Mouse (Mus musculus) megakaryocyte-erythroid progenitor cell, adult 5-6 weeks (primary cell): ENCODE measurements around the gene Spata25. TPM values are rescaled to one million over a fixed set of nuclear protein-coding genes. Genes with fewer than 3 reads are reported as not detected.
A peak's percentile ranks its signal among the peaks of the same experiment; 100 is the strongest.
"Not testable (repeated sequence)": the region's sequence is repeated elsewhere in the genome, so short reads cannot be mapped to it uniquely, and the experiment has no call there.

ENCODE experiments used
- ATAC-seq: replicated peaks from 2 replicates; pipeline ENCODE4 v1.8.0; 2016; ENCODE audit warnings: mild to moderate bottlenecking, inconsistent platforms; ENCODE audit not compliant: severe bottlenecking, poor library complexity, low FRiP score, low TSS enrichment
- total RNA-seq, 2 experiments: library from RNA; stranded (forward) in 1 of 2; stranded (reverse) in 1 of 2; fragments of 200-1000, 215-1000 nt in 1 of 2; fragments of >200 nt in 1 of 2; fragmentation: Nextera tagmentation in 1 of 2; gene quantifications; 2 replicates each; pipeline ENCODE4 v1.2.3; 2014 to 2017

Gene Spata25
- total RNA-seq, 2 experiments from 2014 or later, result not detected

DNA sequence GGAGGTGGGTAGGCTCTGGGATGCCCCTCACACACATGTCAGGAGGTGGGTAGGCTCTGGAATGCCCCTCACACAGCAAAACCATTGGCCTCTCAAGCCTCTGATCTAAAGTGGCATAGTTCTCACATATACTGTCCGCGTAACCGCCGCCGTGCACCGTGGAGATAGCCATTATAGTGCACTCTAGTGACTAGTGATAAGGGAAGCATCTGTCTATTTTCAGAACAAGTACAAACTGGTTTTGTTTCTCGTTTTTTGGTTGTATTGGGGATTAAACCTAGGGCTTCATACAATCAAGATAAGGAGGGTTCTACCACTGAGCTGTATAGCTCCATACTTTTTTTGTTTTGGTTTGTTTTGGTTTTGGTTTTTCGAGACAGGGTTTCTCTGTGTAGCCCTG is 12.5 kb downstream of the Spata25 start:
- peak; percentile 89 for ATAC-seq

DNA sequence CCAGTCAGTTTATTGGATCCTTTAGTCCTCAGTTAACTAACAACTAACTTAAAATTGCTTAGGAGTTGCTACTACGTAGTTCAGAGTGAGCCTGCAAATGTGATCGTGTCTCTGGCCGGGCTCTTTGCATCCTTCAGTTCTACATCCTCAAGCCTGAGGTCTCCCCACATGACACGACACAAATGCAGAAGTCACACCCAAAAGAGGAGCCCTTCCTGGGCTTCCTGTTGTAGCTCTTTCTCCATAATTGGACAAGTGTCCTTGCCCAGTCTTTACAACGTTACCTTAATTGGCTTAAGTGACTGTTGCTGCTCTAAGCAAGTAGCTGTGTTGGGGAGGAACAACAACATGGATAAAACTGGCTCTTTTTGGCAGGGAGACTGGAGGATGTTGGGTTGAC is 13.0 kb downstream of the Spata25 start:
- ATAC-seq, result peak; percentile 18; the same call in 1 of the 2 replicates

DNA sequence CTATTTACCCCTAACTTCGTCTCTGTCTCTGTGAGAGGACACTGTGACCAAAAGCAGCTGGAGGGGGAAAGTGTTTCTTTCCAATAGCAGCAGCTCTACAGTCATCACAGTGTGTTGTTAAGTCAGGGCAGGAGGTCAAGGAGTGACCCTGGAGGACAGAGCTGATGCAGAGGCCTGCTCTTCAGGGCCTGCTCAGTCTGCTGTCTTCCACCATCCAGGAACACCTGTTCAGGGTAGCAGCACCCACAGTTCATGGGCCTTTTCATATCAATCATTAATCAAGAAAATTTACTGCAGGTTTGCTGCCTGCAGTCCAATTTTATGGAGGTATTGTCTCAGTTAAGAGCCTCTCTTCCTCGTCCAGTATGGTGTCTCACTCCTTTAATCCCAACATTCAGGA is 14.8 kb downstream of the Spata25 start:
- no peak for ATAC-seq

- no peak for ATAC-seq
These were observed 21.7 kb downstream of the Spata25 start for GRCm38 (mm10) chr2:164806614-164807013.

DNA sequence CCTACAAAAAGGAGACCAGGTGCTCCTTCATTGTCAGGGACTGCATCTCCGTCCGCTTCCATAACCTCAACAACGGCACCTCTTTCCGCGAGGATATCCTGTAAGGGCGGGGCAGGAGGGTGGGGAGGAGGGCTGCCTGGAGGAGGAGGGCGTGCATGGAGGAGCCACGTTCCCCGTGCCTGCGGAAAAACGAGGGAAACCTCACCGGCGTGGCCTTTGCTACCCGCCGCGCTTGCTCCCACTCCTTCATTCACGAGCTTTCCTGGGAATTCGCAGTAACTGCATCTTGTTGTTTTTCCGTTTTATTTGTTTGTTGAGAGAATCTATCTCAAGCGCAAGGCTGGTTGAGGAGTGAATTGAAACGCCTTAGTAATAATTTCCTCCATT is 23.0 kb downstream of the Spata25 start:
- peak; percentile 59 for ATAC-seq

GRCm38 (mm10) chr2:164804533-164805331 is 23.6 kb downstream of the Spata25 start, which contains the start of the genes Acot8 and Zswim3:
Gene Acot8, minus strand, starts transcription at chr2:164804882.
Gene Zswim3, plus strand, starts transcription at chr2:164805098.
- ATAC-seq, result peak; percentile 95

GRCm38 (mm10) chr2:164803921-164804313 is 24.4 kb downstream of the Spata25 start:
- 0 out of 2 replicates have a peak, but pooled peaks have one; percentile 10 for ATAC-seq

DNA sequence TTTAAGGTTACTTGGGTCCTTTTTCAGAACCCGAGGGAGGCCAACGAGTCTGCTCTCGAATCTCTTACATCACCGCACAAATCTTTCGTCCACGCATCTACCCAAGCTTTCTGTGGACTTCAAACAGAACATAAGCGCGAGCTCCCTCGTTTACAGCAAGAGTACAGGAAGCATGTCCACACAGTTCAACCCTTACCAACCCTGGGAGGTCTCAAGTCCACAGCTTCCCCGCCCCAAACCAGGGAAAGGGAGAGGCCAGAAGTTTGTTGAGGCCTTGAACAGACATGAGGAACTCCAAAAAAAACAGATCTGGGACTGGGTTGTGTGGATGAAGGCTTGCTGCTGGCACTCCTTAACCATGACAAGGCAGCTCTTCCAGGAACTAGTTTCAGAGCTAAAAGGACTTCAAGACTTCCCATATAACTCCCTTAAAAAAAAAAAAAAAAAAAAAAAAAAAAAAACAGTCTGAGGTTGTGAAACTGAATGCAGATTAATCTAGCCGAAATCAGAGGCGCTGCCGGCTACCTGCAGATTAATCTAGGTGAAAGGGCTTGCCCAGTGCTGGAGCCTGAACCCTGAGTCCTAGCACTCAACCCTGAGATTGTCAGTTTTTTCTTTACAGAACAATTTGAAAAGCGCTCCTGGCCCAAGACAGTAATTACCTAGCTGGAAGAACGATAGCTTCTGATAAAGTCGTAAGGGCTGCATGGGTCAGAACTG is 25.0 kb downstream of the Spata25 start:
- ATAC-seq, result no peak

GRCm38 (mm10) chr2:164800252-164801004 is 27.9 kb downstream of the Spata25 start:
- ATAC-seq, result no peak

DNA sequence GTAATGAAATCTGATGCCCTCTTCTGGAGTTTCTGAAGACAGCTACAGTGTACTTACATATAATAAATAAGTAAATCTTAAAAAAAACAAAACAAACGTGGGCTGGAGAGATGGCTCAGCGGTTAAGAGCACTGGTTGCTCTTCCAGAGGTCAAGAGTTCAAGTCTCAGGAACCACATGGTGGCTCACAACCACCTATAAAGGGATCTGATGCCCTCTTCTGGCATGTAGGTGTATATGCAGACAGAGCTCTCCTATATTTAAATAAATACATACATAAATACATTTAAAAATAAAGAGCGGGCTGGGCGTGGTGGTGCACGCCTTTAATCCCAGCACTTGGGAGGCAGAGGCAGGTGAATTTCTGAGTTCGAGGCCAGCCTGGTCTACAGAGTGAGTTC is 29.8 kb downstream of the Spata25 start:
- not testable (repeated sequence) for ATAC-seq

GRCm38 (mm10) chr2:164795868-164796267 is 32.5 kb downstream of the Spata25 start:
- ATAC-seq, result no peak

DNA sequence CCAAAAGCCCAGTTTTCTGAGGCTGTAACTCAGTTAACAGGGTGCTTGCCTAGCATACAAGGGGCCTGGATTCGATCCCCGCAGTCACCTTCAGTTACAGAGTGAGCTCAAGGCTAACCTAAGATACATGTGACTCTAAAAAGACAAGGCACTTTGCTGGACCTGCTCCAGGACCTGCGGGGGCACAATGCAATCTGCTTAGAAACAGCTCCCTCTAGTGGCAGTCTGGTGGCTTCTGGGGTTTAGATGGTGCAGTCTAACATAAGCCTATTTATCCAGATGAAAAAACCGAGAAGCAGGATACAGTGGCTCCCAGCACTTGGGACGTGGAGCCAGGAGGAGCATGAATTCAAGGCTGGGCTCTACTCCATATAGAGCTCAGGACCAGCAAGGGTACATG is 34.0 kb downstream of the Spata25 start:
- peak; percentile 68 for ATAC-seq

DNA sequence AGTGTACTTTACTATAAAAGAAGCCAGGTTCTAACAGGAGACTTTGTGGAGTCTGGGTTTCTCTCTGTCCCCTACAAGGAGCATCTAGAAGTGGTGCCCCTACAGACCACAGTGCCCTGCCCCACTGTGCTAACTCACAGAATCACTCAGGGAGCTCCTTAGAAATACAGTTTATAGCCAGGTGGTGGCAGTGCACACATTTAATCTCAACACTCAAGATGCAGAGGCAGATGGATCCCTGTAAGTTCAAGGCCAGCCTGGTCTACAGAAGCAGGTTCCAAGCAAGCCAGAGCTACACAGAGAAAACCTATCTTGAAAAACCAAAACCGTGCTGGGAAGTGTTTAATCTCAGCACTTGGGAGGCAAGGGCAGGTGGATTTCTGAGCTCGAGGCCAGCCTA is 34.6 kb downstream of the Spata25 start:
- ATAC-seq, result peak; percentile 49

DNA sequence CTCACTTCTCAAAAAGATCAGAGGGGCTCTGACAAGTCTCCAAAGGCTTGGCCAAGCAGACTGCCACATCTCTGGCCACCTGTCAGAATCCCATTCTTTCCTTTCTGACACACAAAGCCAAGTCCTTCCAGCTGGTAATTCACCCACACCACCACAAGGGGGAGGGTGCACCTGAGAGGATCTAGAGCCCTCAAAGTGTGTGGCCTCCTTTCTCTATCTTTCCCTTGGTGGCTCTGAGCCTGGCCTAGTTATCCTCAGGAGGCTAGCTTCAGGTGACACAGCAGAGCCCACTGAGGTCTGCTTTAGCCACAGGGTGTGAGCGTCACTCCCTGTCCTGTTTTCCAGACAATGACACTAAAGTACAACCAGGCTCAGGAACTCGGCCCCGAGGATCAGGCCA is 35.1 kb downstream of the Spata25 start:
- peak; percentile 58 for ATAC-seq

DNA sequence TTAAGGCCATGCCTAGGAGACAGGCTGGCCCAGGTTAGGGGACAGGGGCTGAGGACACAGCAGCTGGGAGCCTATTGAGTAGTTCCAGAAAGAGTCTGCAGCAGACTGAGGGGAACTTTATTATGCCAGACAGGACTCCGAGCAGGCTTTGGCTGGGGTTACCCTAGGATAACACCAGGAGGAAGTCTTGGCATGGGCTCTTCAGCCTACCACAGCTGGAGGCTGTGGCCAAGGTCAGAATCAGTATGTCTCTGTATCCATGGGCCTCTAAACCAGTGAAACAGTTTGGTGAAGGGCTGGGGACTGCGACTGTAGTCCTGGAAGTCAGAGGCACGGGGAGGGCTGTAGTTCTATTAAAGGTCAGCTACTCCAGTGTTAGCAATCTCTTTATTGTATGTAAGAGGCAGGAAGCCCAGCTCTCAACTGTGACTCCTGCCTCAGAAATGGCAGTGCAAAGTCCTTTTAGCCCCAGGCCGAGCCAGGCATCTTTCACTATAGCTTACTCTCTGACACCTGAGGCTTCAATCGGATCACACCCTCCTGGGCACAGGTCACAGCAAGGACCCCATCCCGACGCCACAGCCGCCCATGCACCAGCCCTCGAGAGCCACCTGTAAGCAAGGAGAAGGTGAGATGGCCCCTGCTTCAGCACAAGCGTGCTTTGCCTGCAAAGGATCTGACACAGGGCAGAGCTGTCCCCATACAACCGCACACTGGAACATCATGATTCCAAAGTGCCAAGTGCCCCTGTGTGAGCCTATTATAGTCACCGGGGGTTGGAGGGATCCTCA is 35.7 kb downstream of the Spata25 start:
- no peak for ATAC-seq

GRCm38 (mm10) chr2:164791841-164792261 is 36.5 kb downstream of the Spata25 start:
- no peak for ATAC-seq

DNA sequence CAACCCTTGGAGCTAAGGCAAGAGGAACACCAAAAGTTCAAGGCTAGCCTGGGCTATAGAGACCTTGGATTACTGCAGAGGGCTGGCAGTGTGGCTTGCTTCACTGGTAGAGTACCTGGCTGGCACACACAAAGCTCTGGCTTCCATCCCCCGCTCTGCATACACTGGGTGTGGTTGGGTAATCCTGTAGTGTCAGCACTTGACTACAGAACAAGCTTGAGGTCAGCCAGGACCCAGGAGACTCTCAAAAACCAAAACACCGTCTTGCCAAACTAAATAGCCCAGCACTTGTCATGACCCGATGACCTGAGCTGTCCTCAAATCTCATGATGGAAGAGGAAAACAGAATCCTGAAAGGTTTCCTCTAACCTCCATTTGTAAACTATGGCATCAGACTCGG is 37.9 kb downstream of the Spata25 start:
- ATAC-seq, result no peak

DNA sequence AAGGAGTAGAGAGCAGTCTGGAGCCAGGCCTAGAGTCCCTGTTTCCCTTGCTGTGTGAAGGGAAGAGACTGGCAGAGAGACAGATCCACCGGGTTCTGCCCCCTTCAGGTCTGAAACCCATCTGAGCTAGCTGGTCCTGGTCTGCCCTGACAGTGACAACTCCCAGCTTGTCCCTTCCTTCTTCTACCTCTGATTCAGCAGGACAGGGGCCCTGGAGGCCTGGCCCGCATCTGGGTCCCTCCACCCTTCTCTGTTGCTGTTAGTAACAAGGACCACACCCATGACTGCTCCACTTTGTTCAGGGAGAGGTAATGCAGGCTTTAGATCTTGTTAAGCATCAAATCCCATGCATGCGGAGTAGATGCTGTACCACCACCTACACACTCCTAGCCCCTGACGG is 39.9 kb downstream of the Spata25 start:
- no peak for ATAC-seq

DNA sequence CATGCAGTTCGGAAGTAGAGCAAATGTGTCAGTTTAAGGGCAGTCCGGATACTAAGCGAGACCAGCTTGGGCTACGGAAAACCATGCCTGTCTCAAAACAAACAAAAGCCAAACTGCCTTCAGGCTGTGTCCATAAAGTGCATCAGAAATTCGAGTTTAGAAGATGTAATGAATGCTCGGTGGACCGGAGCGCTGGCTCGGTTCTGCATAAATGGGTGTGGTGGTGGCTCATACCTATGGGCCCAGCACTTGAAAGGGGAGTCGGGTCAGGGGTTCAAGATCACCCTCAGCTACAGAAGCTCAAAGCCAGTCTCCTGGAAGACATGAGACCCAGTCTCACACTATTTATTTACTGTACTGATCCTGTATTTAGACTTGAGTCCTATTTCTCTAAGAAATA is 40.6 kb downstream of the Spata25 start:
- no peak for ATAC-seq
